Mouse (Mus musculus): ENCODE data around the gene D1Pas1. TPM values are rescaled to one million over a fixed set of nuclear protein-coding genes. Genes with fewer than 3 reads are reported as not detected.

Gene D1Pas1
- polyA plus RNA-seq, 1 experiment from 2014 or later: 0.12 TPM

GRCm38 (mm10) chr1:186930888-186931233 is 36.4 kb upstream of the D1Pas1 start:
- no peak for ATAC-seq (ENCODE audit: low FRiP score, low TSS enrichment)
- 86% methylated on average over 6 of the region's 6 CpGs for WGBS

GRCm38 (mm10) chr1:186934205-186934604 is 33.0 kb upstream of the D1Pas1 start:
- WGBS: 95% methylated on average over 1 of the region's 1 CpGs

More at GRCm38 (mm10) chr1:186930888-186931233, 36.4 kb upstream of the D1Pas1 start:
- H3K4me1 ChIP-seq (ENCODE audit: control insufficient read depth, insufficient read depth, low read length): no peaks in the 10 kb centered on the region
- 0 out of 2 replicates have a peak, but pooled peaks cover 3% of the 10 kb centered on the region for H3K27me3 ChIP-seq (ENCODE audit: control insufficient read depth, insufficient read depth, low read length)
- no peak overlapping the region for H3K9ac ChIP-seq (replicated peaks; ENCODE audit: low read length)
- no peak overlapping the region for H3K4me3 ChIP-seq (replicated peaks; ENCODE audit: low read depth, low read length)
- H3K36me3 ChIP-seq (ENCODE audit: control insufficient read depth, insufficient read depth, low read length): no peaks in the 10 kb centered on the region
- H3K4me2 ChIP-seq (ENCODE audit: low read length): no peak overlapping the region
- no peak for DNase-seq
- H3K27ac ChIP-seq (replicated peaks; ENCODE audit: low read depth, low read length): no peak overlapping the region
- no peaks in the 10 kb centered on the region for H3K9me3 ChIP-seq (ENCODE audit: control insufficient read depth, low read length)

GRCm38 (mm10) chr1:186952381-186952780 is 14.8 kb upstream of the D1Pas1 start:
- Histone ChIP-seq H3K4me2 (ENCODE audit: low read length) (no peak overlapping the region), H3K27me3 (ENCODE audit: control insufficient read depth, insufficient read depth, low read length) (no peaks in the 10 kb centered on the region), H3K9ac (replicated peaks; ENCODE audit: low read length) (no peak overlapping the region), H3K9me3 (ENCODE audit: control insufficient read depth, low read length) (no peaks in the 10 kb centered on the region; the same call in 1 of the 2 replicates), H3K36me3 (ENCODE audit: control insufficient read depth, insufficient read depth, low read length) (no peaks in the 10 kb centered on the region), H3K27ac (replicated peaks; ENCODE audit: low read depth, low read length) (no peak overlapping the region), H3K4me1 (ENCODE audit: control insufficient read depth, insufficient read depth, low read length) (no peaks in the 10 kb centered on the region), H3K4me3 (replicated peaks; ENCODE audit: low read depth, low read length) (no peak overlapping the region)
- WGBS: 91% methylated on average over 4 of the region's 4 CpGs
- ATAC-seq (ENCODE audit: low FRiP score, low TSS enrichment) (no peak), DNase-seq (no peak)

More at GRCm38 (mm10) chr1:186934205-186934604, 33.0 kb upstream of the D1Pas1 start:
- no peak overlapping the region for H3K9ac ChIP-seq (replicated peaks; ENCODE audit: low read length)
- DNase-seq: no peak
- H3K4me1 ChIP-seq (ENCODE audit: control insufficient read depth, insufficient read depth, low read length): no peaks in the 10 kb centered on the region
- no peaks in the 10 kb centered on the region for H3K9me3 ChIP-seq (ENCODE audit: control insufficient read depth, low read length)
- H3K36me3 ChIP-seq (ENCODE audit: control insufficient read depth, insufficient read depth, low read length): no peaks in the 10 kb centered on the region
- no peaks in the 10 kb centered on the region for H3K27me3 ChIP-seq (ENCODE audit: control insufficient read depth, insufficient read depth, low read length)
- H3K4me2 ChIP-seq (ENCODE audit: low read length): no peak overlapping the region
- no peak overlapping the region for H3K4me3 ChIP-seq (replicated peaks; ENCODE audit: low read depth, low read length)
- no peak overlapping the region for H3K27ac ChIP-seq (replicated peaks; ENCODE audit: low read depth, low read length)
- no peak for ATAC-seq (ENCODE audit: low FRiP score, low TSS enrichment)

GRCm38 (mm10) chr1:186954591-186954990 is 12.6 kb upstream of the D1Pas1 start:
- no peak overlapping the region for H3K9ac ChIP-seq (replicated peaks; ENCODE audit: low read length)
- H3K27me3 ChIP-seq (ENCODE audit: control insufficient read depth, insufficient read depth, low read length): no peaks in the 10 kb centered on the region
- H3K36me3 ChIP-seq (ENCODE audit: control insufficient read depth, insufficient read depth, low read length): no peaks in the 10 kb centered on the region
- DNase-seq: no peak
- no peak for ATAC-seq (ENCODE audit: low FRiP score, low TSS enrichment)
- no peak overlapping the region for H3K4me2 ChIP-seq (ENCODE audit: low read length)
- WGBS: 75% methylated on average over 4 of the region's 4 CpGs
- H3K4me1 ChIP-seq (ENCODE audit: control insufficient read depth, insufficient read depth, low read length): no peaks in the 10 kb centered on the region
- H3K9me3 ChIP-seq (ENCODE audit: control insufficient read depth, low read length): no peaks in the 10 kb centered on the region
- no peak overlapping the region for H3K4me3 ChIP-seq (replicated peaks; ENCODE audit: low read depth, low read length)
- H3K27ac ChIP-seq (replicated peaks; ENCODE audit: low read depth, low read length): no peak overlapping the region

- Histone ChIP-seq H3K4me3 (replicated peaks; ENCODE audit: low read depth, low read length) (no peak overlapping the region), H3K4me2 (ENCODE audit: low read length) (no peak overlapping the region), H3K36me3 (ENCODE audit: control insufficient read depth, insufficient read depth, low read length) (no peaks in the 10 kb centered on the region), H3K9me3 (ENCODE audit: control insufficient read depth, low read length) (no peaks in the 10 kb centered on the region), H3K27me3 (ENCODE audit: control insufficient read depth, insufficient read depth, low read length) (no peaks in the 10 kb centered on the region), H3K27ac (replicated peaks; ENCODE audit: low read depth, low read length) (no peak overlapping the region), H3K4me1 (ENCODE audit: control insufficient read depth, insufficient read depth, low read length) (no peaks in the 10 kb centered on the region), H3K9ac (replicated peaks; ENCODE audit: low read length) (no peak overlapping the region)
- 55% methylated on average over 4 of the region's 4 CpGs for WGBS
- ATAC-seq (ENCODE audit: low FRiP score, low TSS enrichment) (no peak), DNase-seq (no peak)
Measured at GRCm38 (mm10) chr1:186959380-186959779, 7.8 kb upstream of the D1Pas1 start.

GRCm38 (mm10) chr1:186964143-186964875 is 2.9 kb upstream of the D1Pas1 start:
- H3K4me1 ChIP-seq (ENCODE audit: control insufficient read depth, insufficient read depth, low read length): no peaks in the 10 kb centered on the region

GRCm38 (mm10) chr1:186967926-186968325 is 710 bp downstream of the D1Pas1 start:
- ATAC-seq (ENCODE audit: low FRiP score, low TSS enrichment) (no peak), DNase-seq (no peak)
- Histone ChIP-seq H3K27ac (replicated peaks; ENCODE audit: low read depth, low read length) (no peak overlapping the region), H3K27me3 (ENCODE audit: control insufficient read depth, insufficient read depth, low read length) (no peaks in the 10 kb centered on the region), H3K9me3 (ENCODE audit: control insufficient read depth, low read length) (peaks cover 26% of the 10 kb centered on the region), H3K9ac (replicated peaks; ENCODE audit: low read length) (no peak overlapping the region), H3K36me3 (ENCODE audit: control insufficient read depth, insufficient read depth, low read length) (no peaks in the 10 kb centered on the region), H3K4me1 (ENCODE audit: control insufficient read depth, insufficient read depth, low read length) (no peaks in the 10 kb centered on the region), H3K4me3 (replicated peaks; ENCODE audit: low read depth, low read length) (no peak overlapping the region), H3K4me2 (ENCODE audit: low read length) (no peak overlapping the region)
- 93% methylated on average over 34 of the region's 34 CpGs for WGBS

More at GRCm38 (mm10) chr1:186964143-186964875, 2.9 kb upstream of the D1Pas1 start:
- Histone ChIP-seq H3K27ac (replicated peaks; ENCODE audit: low read depth, low read length) (no peak overlapping the region), H3K9me3 (ENCODE audit: control insufficient read depth, low read length) (peaks cover 24% of the 10 kb centered on the region), H3K36me3 (ENCODE audit: control insufficient read depth, insufficient read depth, low read length) (no peaks in the 10 kb centered on the region), H3K9ac (replicated peaks; ENCODE audit: low read length) (no peak overlapping the region), H3K4me2 (ENCODE audit: low read length) (no peak overlapping the region), H3K4me3 (replicated peaks; ENCODE audit: low read depth, low read length) (no peak overlapping the region), H3K27me3 (ENCODE audit: control insufficient read depth, insufficient read depth, low read length) (no peaks in the 10 kb centered on the region)
- WGBS: 78% methylated on average over 4 of the region's 4 CpGs
- no peak for ATAC-seq (ENCODE audit: low FRiP score, low TSS enrichment)
- DNase-seq: no peak

GRCm38 (mm10) chr1:186976937-186977540 is 9.8 kb downstream of the D1Pas1 start:
- 69% methylated on average over 4 of the region's 4 CpGs for WGBS
- no peak overlapping the region for H3K4me3 ChIP-seq (replicated peaks; ENCODE audit: low read depth, low read length)
- no peak overlapping the region for H3K9ac ChIP-seq (replicated peaks; ENCODE audit: low read length)
- DNase-seq (no peak), ATAC-seq (ENCODE audit: low FRiP score, low TSS enrichment) (no peak)
- H3K36me3 ChIP-seq (ENCODE audit: control insufficient read depth, insufficient read depth, low read length): no peaks in the 10 kb centered on the region
- no peaks in the 10 kb centered on the region for H3K9me3 ChIP-seq (ENCODE audit: control insufficient read depth, low read length)
- no peaks in the 10 kb centered on the region for H3K27me3 ChIP-seq (ENCODE audit: control insufficient read depth, insufficient read depth, low read length)
- no peak overlapping the region for H3K4me2 ChIP-seq (ENCODE audit: low read length)
- no peak overlapping the region for H3K27ac ChIP-seq (replicated peaks; ENCODE audit: low read depth, low read length)
- peaks cover 5% of the 10 kb centered on the region; the same call in 1 of the 2 replicates for H3K4me1 ChIP-seq (ENCODE audit: control insufficient read depth, insufficient read depth, low read length)

- Histone ChIP-seq H3K27ac (replicated peaks; ENCODE audit: low read depth, low read length) (no peak overlapping the region), H3K9me3 (ENCODE audit: control insufficient read depth, low read length) (no peaks in the 10 kb centered on the region), H3K4me3 (replicated peaks; ENCODE audit: low read depth, low read length) (no peak overlapping the region), H3K4me2 (ENCODE audit: low read length) (no peak overlapping the region), H3K36me3 (ENCODE audit: control insufficient read depth, insufficient read depth, low read length) (no peaks in the 10 kb centered on the region), H3K27me3 (ENCODE audit: control insufficient read depth, insufficient read depth, low read length) (no peaks in the 10 kb centered on the region), H3K9ac (replicated peaks; ENCODE audit: low read length) (no peak overlapping the region), H3K4me1 (ENCODE audit: control insufficient read depth, insufficient read depth, low read length) (peaks cover 5% of the 10 kb centered on the region; the same call in 1 of the 2 replicates)
- WGBS: 100% methylated on average over 2 of the region's 2 CpGs
- no peak for ATAC-seq (ENCODE audit: low FRiP score, low TSS enrichment)
- no peak for DNase-seq
Measured at GRCm38 (mm10) chr1:186977801-186978200, 10.6 kb downstream of the D1Pas1 start.

All from midbrain, embryonic 14.5 days (tissue).